Mouse (Mus musculus) ES-Bruce4 (cell line): ENCODE results near the gene Dock10. TPM values are rescaled to one million over a fixed set of nuclear protein-coding genes. Genes with fewer than 3 reads are reported as not detected.

Experiments used
- H3K27ac ChIP-seq: 2 replicates; pipeline ENCODE4 v1.5.1; 2012; ENCODE audit warnings: low read length, inconsistent platforms; ENCODE audit not compliant: insufficient read depth
- H3K27me3 ChIP-seq: 2 replicates; pipeline ENCODE4 v1.6.1; 2012; ENCODE audit warnings: mild to moderate bottlenecking, low read length, inconsistent platforms; ENCODE audit not compliant: control insufficient read depth, poor library complexity, insufficient read depth, severe bottlenecking
- H3K36me3 ChIP-seq: 2 replicates; pipeline ENCODE4 v1.6.1; 2012; ENCODE audit warnings: inconsistent platforms, mild to moderate bottlenecking, low read length, moderate library complexity; ENCODE audit not compliant: control insufficient read depth, poor library complexity, insufficient read depth, severe bottlenecking
- H3K4me1 ChIP-seq: one replicate; pipeline ENCODE4 v1.8.1; 2011; ENCODE audit warnings: low read length; ENCODE audit not compliant: control insufficient read depth, insufficient read depth
- H3K4me3 ChIP-seq: 2 replicates; pipeline ENCODE4 v1.5.1; 2011; ENCODE audit warnings: low read depth, mild to moderate bottlenecking, low read length
- H3K9ac ChIP-seq: 2 replicates; pipeline ENCODE4 v1.6.1; 2012; ENCODE audit warnings: low read depth, mild to moderate bottlenecking, inconsistent platforms; ENCODE audit not compliant: poor library complexity, severe bottlenecking
- H3K9me3 ChIP-seq: replicated peaks from 2 replicates; pipeline ENCODE4 v1.6.1; 2012; ENCODE audit warnings: mild to moderate bottlenecking, low read length, inconsistent platforms; ENCODE audit not compliant: control insufficient read depth, poor library complexity, insufficient read depth, severe bottlenecking
- CTCF ChIP-seq: IDR thresholded peaks from one replicate; pipeline ENCODE4 v1.8.1; 2011; ENCODE audit warnings: low read depth, low read length
- EP300 ChIP-seq: IDR thresholded peaks from 2 replicates; pipeline ENCODE4 v1.6.1; 2011; ENCODE audit warnings: low read depth, low read length; ENCODE audit not compliant: insufficient read depth
- POLR2A ChIP-seq: IDR thresholded peaks from one replicate; pipeline ENCODE4 v1.8.1; 2011; ENCODE audit warnings: low read length; ENCODE audit not compliant: insufficient read depth
- polyA plus RNA-seq: library from polyadenylated mRNA; stranded (reverse); fragments of >200 nt; gene quantifications from 2 replicates; pipeline ENCODE4 v1.2.4, GENCODE M21; 2011; ENCODE audit warnings: low read depth; ENCODE audit not compliant: missing spikeins, insufficient read depth, insufficient read length

Dock10 gene
- polyA plus RNA-seq, 1 experiment, result not detected

- TF ChIP-seq POLR2A (no peak), EP300 (no peak)
Observed at GRCm38 (mm10) chr1:80728183-80728582, 30.1 kb downstream of the Dock10 start.

DNA sequence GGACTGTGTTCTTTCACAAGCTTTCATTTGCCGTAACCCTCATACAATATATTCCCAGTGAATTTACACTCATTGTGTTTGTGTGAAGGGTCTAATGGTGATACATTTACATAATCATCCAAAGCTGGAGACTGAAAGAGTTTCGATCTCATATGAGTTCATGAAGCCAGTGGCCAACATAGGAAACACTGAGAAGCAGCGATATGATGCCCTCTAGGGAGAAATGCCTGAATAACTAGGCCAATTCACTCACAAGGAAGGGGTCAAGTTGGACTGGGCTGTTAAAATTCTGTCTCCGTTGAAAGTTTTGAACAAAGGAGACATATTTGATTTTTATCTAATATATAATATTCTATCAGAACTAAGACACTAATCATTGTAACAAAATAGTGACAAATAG, 30.9 kb downstream of the Dock10 start:
- Histone ChIP-seq H3K27ac (no peak overlapping the region), H3K27me3 (no peaks in the 10 kb centered on the region), H3K4me3 (no peak overlapping the region), H3K4me1 (no peaks in the 10 kb centered on the region), H3K36me3 (no peaks in the 10 kb centered on the region), H3K9ac (no peak overlapping the region), H3K9me3 (no peaks in the 10 kb centered on the region)
- no peak for TF ChIP-seq EP300
- no peak for TF ChIP-seq POLR2A

More at GRCm38 (mm10) chr1:80728183-80728582, 30.1 kb downstream of the Dock10 start:
- Histone ChIP-seq H3K9me3 (no peaks in the 10 kb centered on the region), H3K36me3 (no peaks in the 10 kb centered on the region), H3K4me3 (no peak overlapping the region), H3K27me3 (no peaks in the 10 kb centered on the region), H3K4me1 (no peaks in the 10 kb centered on the region), H3K27ac (no peak overlapping the region), H3K9ac (no peak overlapping the region)

DNA sequence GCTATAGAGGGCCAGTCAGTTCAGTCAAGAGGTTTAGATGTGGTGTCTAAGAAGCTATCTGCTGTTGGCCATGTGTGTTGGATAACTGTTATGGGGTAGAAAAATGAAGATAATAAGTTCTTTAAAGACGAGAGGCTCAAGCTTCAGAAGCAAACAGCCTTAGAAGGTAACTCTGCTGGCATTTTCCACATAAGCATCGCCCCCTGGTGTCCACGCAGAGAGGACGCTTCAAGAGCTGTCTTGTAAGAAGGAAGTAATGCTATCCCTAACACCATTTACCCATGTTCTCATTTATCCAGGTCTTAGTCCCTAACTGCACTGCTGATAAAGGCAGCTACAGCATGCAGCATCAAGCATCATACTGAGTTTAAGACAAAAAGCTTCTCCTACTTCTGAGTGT, 35.7 kb downstream of the Dock10 start:
- no peak overlapping the region for H3K27ac ChIP-seq
- no peaks in the 10 kb centered on the region for H3K36me3 ChIP-seq
- no peaks in the 10 kb centered on the region for H3K9me3 ChIP-seq
- TF ChIP-seq EP300 (no peak), CTCF (peak; percentile 54)
- no peak overlapping the region for H3K9ac ChIP-seq
- no peak overlapping the region for H3K4me3 ChIP-seq
- H3K27me3 ChIP-seq, result no peaks in the 10 kb centered on the region
- H3K4me1 ChIP-seq, result no peaks in the 10 kb centered on the region

DNA sequence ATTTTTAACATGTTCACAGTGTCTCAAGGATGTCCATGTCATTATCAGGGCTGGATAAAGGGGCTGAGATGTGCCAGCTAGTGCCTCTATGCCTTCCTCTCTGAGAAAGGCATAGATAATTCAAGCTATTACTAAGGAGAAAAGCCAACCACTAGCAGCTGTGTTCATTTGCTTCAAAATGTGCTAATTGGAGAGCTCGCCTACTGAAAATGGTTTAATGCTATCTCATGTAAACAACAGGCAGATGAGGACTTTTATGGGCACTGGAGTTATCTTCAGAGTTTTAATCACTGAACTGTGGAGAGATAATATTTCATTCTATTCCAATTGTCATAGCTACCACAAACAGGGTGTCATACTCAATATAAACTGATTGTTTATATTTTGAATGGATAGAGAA, 36.3 kb downstream of the Dock10 start:
- H3K4me1 ChIP-seq, result no peaks in the 10 kb centered on the region
- no peaks in the 10 kb centered on the region for H3K9me3 ChIP-seq
- no peak for TF ChIP-seq EP300
- TF ChIP-seq CTCF, result no peak
- TF ChIP-seq POLR2A, result no peak
- no peaks in the 10 kb centered on the region for H3K36me3 ChIP-seq
- H3K9ac ChIP-seq, result no peak overlapping the region
- no peaks in the 10 kb centered on the region for H3K27me3 ChIP-seq
- no peak overlapping the region for H3K27ac ChIP-seq
- H3K4me3 ChIP-seq, result no peak overlapping the region

DNA sequence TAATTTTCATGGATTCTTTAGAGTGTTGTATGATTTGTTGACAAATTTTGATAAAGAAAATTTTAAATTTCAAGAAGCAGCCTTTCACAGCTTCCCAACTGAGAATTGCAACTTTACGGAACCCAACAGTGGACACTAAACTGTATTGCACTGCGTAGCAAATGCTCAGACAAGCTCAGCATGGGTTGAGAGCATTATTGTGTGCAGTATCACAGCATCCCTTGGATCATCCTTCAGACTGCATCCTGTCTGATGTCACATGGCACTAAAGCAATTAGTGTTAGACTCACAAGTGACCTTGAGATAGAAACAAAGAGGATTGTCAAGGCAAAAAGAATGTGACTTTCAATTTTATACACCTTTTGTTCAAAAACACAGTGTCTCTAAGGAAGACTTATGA, 37.1 kb downstream of the Dock10 start:
- Histone ChIP-seq H3K27ac (no peak overlapping the region), H3K9me3 (no peaks in the 10 kb centered on the region), H3K9ac (no peak overlapping the region), H3K4me3 (no peak overlapping the region), H3K36me3 (no peaks in the 10 kb centered on the region), H3K4me1 (no peaks in the 10 kb centered on the region), H3K27me3 (no peaks in the 10 kb centered on the region)
- no peak for TF ChIP-seq EP300
- TF ChIP-seq POLR2A, result no peak
- TF ChIP-seq CTCF, result no peak

- Histone ChIP-seq H3K36me3 (no peaks in the 10 kb centered on the region), H3K27me3 (no peaks in the 10 kb centered on the region), H3K27ac (no peak overlapping the region), H3K4me3 (no peak overlapping the region), H3K4me1 (no peaks in the 10 kb centered on the region), H3K9me3 (no peaks in the 10 kb centered on the region), H3K9ac (no peak overlapping the region)
- TF ChIP-seq EP300 (no peak), CTCF (no peak), POLR2A (no peak)
Observed at GRCm38 (mm10) chr1:80720146-80720545, 38.2 kb downstream of the Dock10 start.

- Histone ChIP-seq H3K4me3 (no peak overlapping the region), H3K27me3 (no peaks in the 10 kb centered on the region), H3K27ac (no peak overlapping the region), H3K4me1 (no peaks in the 10 kb centered on the region), H3K9ac (no peak overlapping the region), H3K36me3 (no peaks in the 10 kb centered on the region), H3K9me3 (no peaks in the 10 kb centered on the region)
- TF ChIP-seq CTCF (no peak), EP300 (no peak), POLR2A (no peak)
Observed at GRCm38 (mm10) chr1:80719436-80719835, 38.9 kb downstream of the Dock10 start.
